Mouse (Mus musculus): Measurements from ENCODE around the gene Ak6. TPM values are rescaled to one million over a fixed set of nuclear protein-coding genes. Genes with fewer than 3 reads are reported as not detected.

Ak6 gene
- polyA plus RNA-seq, 1 experiment from 2014 or later = 257 TPM

GRCm38 (mm10) chr13:100622241-100622640 lies 28.5 kb upstream of the Ak6 start:
- peaks cover 25% of the 10 kb centered on the region; the same call in 1 of the 2 replicates for H3K36me3 ChIP-seq (ENCODE audit: insufficient read depth, low read length)
- 84% methylated on average over 4 of the region's 4 CpGs for WGBS

GRCm38 (mm10) chr13:100634106-100634691 lies 16.6 kb upstream of the Ak6 start:
- H3K4me2 ChIP-seq (ENCODE audit: low read length) = no peak overlapping the region
- ATAC-seq (replicated peaks; ENCODE audit: low FRiP score, low read depth) = no peak
- no peak overlapping the region for H3K4me3 ChIP-seq (replicated peaks; ENCODE audit: low read depth, low read length)
- TF ChIP-seq CTCF (IDR thresholded peaks at IDR 0.05; ENCODE audit: low read depth) = no peak
- no peaks in the 10 kb centered on the region for H3K4me1 ChIP-seq (replicated peaks; ENCODE audit: insufficient read depth, low read length)
- no peaks in the 10 kb centered on the region for H3K9me3 ChIP-seq (replicated peaks; ENCODE audit: low read length)
- no peak for DNase-seq (ENCODE audit: low spot score)
- 96% methylated on average over 3 of the region's 3 CpGs for WGBS
- peaks cover 37% of the 10 kb centered on the region for H3K36me3 ChIP-seq (ENCODE audit: insufficient read depth, low read length)
- no peak overlapping the region for H3K27ac ChIP-seq
- no peaks in the 10 kb centered on the region for H3K27me3 ChIP-seq (ENCODE audit: insufficient read depth, low read length)
- no peak overlapping the region for H3K9ac ChIP-seq (ENCODE audit: low read depth, low read length)

More at GRCm38 (mm10) chr13:100622241-100622640, 28.5 kb upstream of the Ak6 start:
- TF ChIP-seq CTCF (IDR thresholded peaks at IDR 0.05; ENCODE audit: low read depth) = no peak
- H3K4me3 ChIP-seq (replicated peaks; ENCODE audit: low read depth, low read length) = no peak overlapping the region
- H3K27ac ChIP-seq = no peak overlapping the region
- no peak overlapping the region for H3K9ac ChIP-seq (ENCODE audit: low read depth, low read length)
- H3K4me2 ChIP-seq (ENCODE audit: low read length) = no peak overlapping the region
- no peak for ATAC-seq (replicated peaks; ENCODE audit: low FRiP score, low read depth)
- no peaks in the 10 kb centered on the region for H3K4me1 ChIP-seq (replicated peaks; ENCODE audit: insufficient read depth, low read length)
- no peaks in the 10 kb centered on the region for H3K9me3 ChIP-seq (replicated peaks; ENCODE audit: low read length)
- DNase-seq (ENCODE audit: low spot score) = no peak
- H3K27me3 ChIP-seq (ENCODE audit: insufficient read depth, low read length) = no peaks in the 10 kb centered on the region

- Histone ChIP-seq H3K4me2 (ENCODE audit: low read length) (no peak overlapping the region), H3K36me3 (ENCODE audit: insufficient read depth, low read length) (peaks cover 32% of the 10 kb centered on the region), H3K4me3 (replicated peaks; ENCODE audit: low read depth, low read length) (no peak overlapping the region), H3K27ac (no peak overlapping the region), H3K4me1 (replicated peaks; ENCODE audit: insufficient read depth, low read length) (no peaks in the 10 kb centered on the region), H3K27me3 (ENCODE audit: insufficient read depth, low read length) (no peaks in the 10 kb centered on the region), H3K9me3 (replicated peaks; ENCODE audit: low read length) (no peaks in the 10 kb centered on the region), H3K9ac (ENCODE audit: low read depth, low read length) (no peak overlapping the region)
- WGBS = 86% methylated on average over 4 of the region's 4 CpGs
- no peak for TF ChIP-seq CTCF (IDR thresholded peaks at IDR 0.05; ENCODE audit: low read depth)
- ATAC-seq (replicated peaks; ENCODE audit: low FRiP score, low read depth) (no peak), DNase-seq (ENCODE audit: low spot score) (no peak)
Measured at GRCm38 (mm10) chr13:100642471-100643209, 8.1 kb upstream of the Ak6 start.

- no peak overlapping the region for H3K9ac ChIP-seq (ENCODE audit: low read depth, low read length)
- H3K4me1 ChIP-seq (replicated peaks; ENCODE audit: insufficient read depth, low read length) = peaks cover 4% of the 10 kb centered on the region
- no peak overlapping the region for H3K27ac ChIP-seq
- no peak for ATAC-seq (replicated peaks; ENCODE audit: low FRiP score, low read depth)
- H3K9me3 ChIP-seq (replicated peaks; ENCODE audit: low read length) = no peaks in the 10 kb centered on the region
- H3K4me3 ChIP-seq (replicated peaks; ENCODE audit: low read depth, low read length) = no peak overlapping the region
- DNase-seq (ENCODE audit: low spot score) = no peak
- H3K27me3 ChIP-seq (ENCODE audit: insufficient read depth, low read length) = no peaks in the 10 kb centered on the region
- H3K4me2 ChIP-seq (ENCODE audit: low read length) = no peak overlapping the region
- H3K36me3 ChIP-seq (ENCODE audit: insufficient read depth, low read length) = peaks cover 21% of the 10 kb centered on the region; the same call in 1 of the 2 replicates
- no peak for TF ChIP-seq CTCF (IDR thresholded peaks at IDR 0.05; ENCODE audit: low read depth)
- WGBS = 92% methylated on average over 8 of the region's 8 CpGs
Measured at GRCm38 (mm10) chr13:100648223-100648622, 2.6 kb upstream of the Ak6 start.

- peaks cover 4% of the 10 kb centered on the region for H3K4me1 ChIP-seq (replicated peaks; ENCODE audit: insufficient read depth, low read length)
- WGBS = 1% methylated on average over 61 of the region's 63 CpGs
- DNase-seq (ENCODE audit: low spot score) (no peak), ATAC-seq (replicated peaks; ENCODE audit: low FRiP score, low read depth) (peak; percentile 77)
- H3K27ac ChIP-seq = peak within 1 kb of the TSS; percentile 96
- H3K9me3 ChIP-seq (replicated peaks; ENCODE audit: low read length) = no peaks in the 10 kb centered on the region
- no peak for TF ChIP-seq CTCF (IDR thresholded peaks at IDR 0.05; ENCODE audit: low read depth)
- peak within 1 kb of the TSS; percentile 70 for H3K4me2 ChIP-seq (ENCODE audit: low read length)
- peak within 1 kb of the TSS; percentile 96 for H3K9ac ChIP-seq (ENCODE audit: low read depth, low read length)
- 0 out of 2 replicates have a peak, but pooled peaks cover 3% of the 10 kb centered on the region for H3K36me3 ChIP-seq (ENCODE audit: insufficient read depth, low read length)
- no peaks in the 10 kb centered on the region for H3K27me3 ChIP-seq (ENCODE audit: insufficient read depth, low read length)
- H3K4me3 ChIP-seq (replicated peaks; ENCODE audit: low read depth, low read length) = peak within 1 kb of the TSS; percentile 95
Measured at GRCm38 (mm10) chr13:100651439-100652186, 834 bp downstream of the Ak6 start, which contains the start of gene Taf9. Taf9 (plus strand) TSS chr13:100651579.

GRCm38 (mm10) chr13:100658091-100658490 lies 7.3 kb downstream of the Ak6 start:
- TF ChIP-seq CTCF (IDR thresholded peaks at IDR 0.05; ENCODE audit: low read depth) = no peak
- Histone ChIP-seq H3K27ac (no peak overlapping the region), H3K36me3 (ENCODE audit: insufficient read depth, low read length) (0 out of 2 replicates have a peak, but pooled peaks cover 6% of the 10 kb centered on the region), H3K9ac (ENCODE audit: low read depth, low read length) (no peak overlapping the region), H3K9me3 (replicated peaks; ENCODE audit: low read length) (no peaks in the 10 kb centered on the region), H3K4me1 (replicated peaks; ENCODE audit: insufficient read depth, low read length) (no peaks in the 10 kb centered on the region), H3K4me2 (ENCODE audit: low read length) (no peak overlapping the region), H3K4me3 (replicated peaks; ENCODE audit: low read depth, low read length) (no peak overlapping the region), H3K27me3 (ENCODE audit: insufficient read depth, low read length) (no peaks in the 10 kb centered on the region)
- DNase-seq (ENCODE audit: low spot score) (no peak), ATAC-seq (replicated peaks; ENCODE audit: low FRiP score, low read depth) (no peak)
- WGBS = 89% methylated on average over 5 of the region's 5 CpGs
